ENCODE assay signal across 12 mouse cellular contexts in the genomic region with DNA sequence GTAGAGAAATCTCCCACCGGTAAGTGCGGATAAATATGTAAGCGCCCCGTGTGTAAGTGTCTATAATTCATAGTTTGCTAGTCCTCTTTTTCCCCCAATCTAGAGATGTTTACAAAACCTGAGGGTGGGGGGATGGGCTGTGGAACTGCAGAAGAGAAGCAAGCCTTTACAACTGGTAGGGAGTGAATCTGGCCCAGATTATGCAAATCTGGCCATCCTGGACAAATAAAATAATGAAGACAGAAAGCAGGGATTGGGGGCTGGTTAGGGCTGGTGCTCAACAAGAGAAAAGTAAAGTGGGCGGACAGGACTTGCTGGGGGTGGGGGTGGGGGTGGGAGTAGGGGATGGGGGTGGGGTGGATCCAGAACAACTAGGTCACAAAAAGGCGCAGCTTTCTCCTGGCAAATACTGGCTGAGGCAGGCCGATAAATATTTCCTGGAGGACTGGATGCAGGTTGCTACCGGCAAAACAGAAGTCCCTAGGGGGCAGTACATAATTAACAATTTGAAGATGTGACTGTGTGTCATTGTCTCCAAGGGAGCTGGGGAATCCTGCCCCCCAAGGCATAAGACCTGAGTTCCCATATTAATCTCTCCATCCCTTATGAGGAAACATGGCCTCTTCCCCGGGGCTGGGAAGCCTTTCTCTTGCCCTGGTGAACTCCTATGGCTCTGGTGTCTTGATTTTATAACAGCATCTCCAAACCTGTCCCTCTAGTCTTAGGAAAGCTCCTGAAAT.
DNase-seq lines count a peak whose midpoint lies in the region; ATAC-seq and TF ChIP-seq lines count a peak whose summit lies in the region.
"Had no signal": no experiment of that assay in that cellular context is flagged by ENCODE, and none has a peak within 500 bp of the region (broad histone marks: within the 10 kb centered on the region; RNA-seq: fewer than 3 reads in every experiment).

No protein-coding gene starts in this region.

- H3K4me3 ChIP-seq in lung, postnatal 0 days (ENCODE audit: low read depth, low read length), result no peak overlapping the region
- no peak overlapping the region for H3K4me3 ChIP-seq in forebrain, embryonic 12.5 days (replicated peaks)

- ATAC-seq in lung, postnatal 0 days, result no peak
- ATAC-seq in forebrain, embryonic 12.5 days (ENCODE audit: low FRiP score), result peak; percentile 36

- H3K9me3 ChIP-seq in lung, postnatal 0 days (ENCODE audit: low read length), result no peaks in the 10 kb centered on the region
- H3K9me3 ChIP-seq in forebrain, embryonic 12.5 days, result no peaks in the 10 kb centered on the region

- no peak overlapping the region for H3K27ac ChIP-seq in lung, postnatal 0 days (ENCODE audit: low read length)
- peak overlapping the region; percentile 62 for H3K27ac ChIP-seq in forebrain, embryonic 12.5 days

- no peaks in the 10 kb centered on the region for H3K27me3 ChIP-seq in lung, postnatal 0 days (replicated peaks; ENCODE audit: insufficient read depth, low read length)
- no peaks in the 10 kb centered on the region for H3K27me3 ChIP-seq in forebrain, embryonic 12.5 days

- no peak overlapping the region for H3K4me2 ChIP-seq in lung, postnatal 0 days (replicated peaks; ENCODE audit: low read depth, low read length)
- H3K4me2 ChIP-seq in forebrain, embryonic 12.5 days, result no peak overlapping the region

- WGBS in lung, postnatal 0 days, result 54% methylated on average over 9 of the region's 9 CpGs
- 39% methylated on average over 9 of the region's 9 CpGs for WGBS in forebrain, embryonic 12.5 days

- no peaks in the 10 kb centered on the region for H3K36me3 ChIP-seq in lung, postnatal 0 days (ENCODE audit: insufficient read depth, low read length)
- no peaks in the 10 kb centered on the region for H3K36me3 ChIP-seq in forebrain, embryonic 12.5 days (replicated peaks)

- no peaks in the 10 kb centered on the region for H3K4me1 ChIP-seq in lung, postnatal 0 days (ENCODE audit: insufficient read depth, low read depth, low read length)
- H3K4me1 ChIP-seq in forebrain, embryonic 12.5 days, result peaks cover 25% of the 10 kb centered on the region

- H3K9ac ChIP-seq in lung, postnatal 0 days (replicated peaks; ENCODE audit: low read depth), result no peak overlapping the region
- H3K9ac ChIP-seq in forebrain, embryonic 12.5 days, result no peak overlapping the region

- TF ChIP-seq CTCF in lung, postnatal 0 days (IDR thresholded peaks at IDR 0.05), result peak; percentile 32

- peak; percentile 29 for DNase-seq in embryo, embryonic 10 days (ENCODE audit: low spot score)
- no peak for DNase-seq in embryo, embryonic 9.5 days (ENCODE audit: extremely low spot score)
- DNase-seq in lung, postnatal 0 days (ENCODE audit: low spot score), result no peak
- no peak for DNase-seq in lung, adult 18-20 months
- peak; percentile 69 for DNase-seq in retina, postnatal 1 day
- DNase-seq in natural killer cell, adult 2 months (ENCODE audit: low spot score in 2 of 2), result no peak
- no peak for DNase-seq in thymus, postnatal 25 days
- DNase-seq: heart, postnatal 10 days; kidney, postnatal 36 days; left cerebral cortex, postnatal 4 days; lung, postnatal 14 days had no signal

- no peak for TF ChIP-seq EP300 in lung, postnatal 0 days (IDR thresholded peaks at IDR 0.05)

Comparison
In these comparisons a context has a peak if more than half of its experiments do, and no peak if none do; other contexts are left out.
1. DNase-seq: peak in embryo, embryonic 10 days (single experiment) and retina, postnatal 1 day (single experiment); none in embryo, embryonic 9.5 days (single experiment), lung, postnatal 0 days (single experiment), lung, adult 18-20 months (0 of 2), natural killer cell, adult 2 months (0 of 2) and thymus, postnatal 25 days (single experiment).